Mouse (Mus musculus) hindbrain, postnatal 0 days (tissue): ENCODE results near the gene Cnst. TPM values are rescaled to one million over a fixed set of nuclear protein-coding genes. Genes with fewer than 3 reads are reported as not detected.

Experiments
- ATAC-seq: fragments of 200-750 bp; cut with Nextera tagmentation; 2 replicates; pipeline ENCODE4 v1.8.0; 2017; ENCODE audit warnings: mild to moderate bottlenecking, moderate TSS enrichment, moderate library complexity
- DNase-seq: peaks from one replicate; pipeline ENCODE4 v3.0.0-alpha.2; 2015; ENCODE audit warnings: low spot score
- H3K27ac ChIP-seq: fragments of 300-500 bp; sonication (generic); 2 replicates; pipeline ENCODE4 v1.5.1; 2014; ENCODE audit warnings: mild to moderate bottlenecking
- H3K27me3 ChIP-seq: fragments of 300-500 bp; sonication (generic); 2 replicates; pipeline ENCODE4 v1.6.1; 2014; ENCODE audit warnings: low read length, mixed read lengths; ENCODE audit not compliant: insufficient read depth
- H3K36me3 ChIP-seq: fragments of 300-500 bp; sonication (generic); 2 replicates; pipeline ENCODE4 v1.6.1; 2014; ENCODE audit warnings: low read length, mixed read lengths; ENCODE audit not compliant: insufficient read depth
- H3K4me1 ChIP-seq: fragments of 300-500 bp; sonication (generic); 2 replicates; pipeline ENCODE4 v1.6.1; 2014; ENCODE audit warnings: antibody characterized with exemption, low read length, mixed read lengths; ENCODE audit not compliant: insufficient read depth
- H3K4me2 ChIP-seq: fragments of 300-500 bp; sonication (generic); 2 replicates; pipeline ENCODE4 v1.6.1; 2014; ENCODE audit warnings: low read depth, mild to moderate bottlenecking, low read length, moderate library complexity, mixed read lengths
- H3K4me3 ChIP-seq: fragments of 300-500 bp; sonication (generic); 2 replicates; pipeline ENCODE4 v1.5.1; 2014; ENCODE audit warnings: low read length
- H3K9ac ChIP-seq: fragments of 300-500 bp; sonication (generic); replicated peaks from 2 replicates; pipeline ENCODE4 v1.6.1; 2014; ENCODE audit warnings: mild to moderate bottlenecking, low read length, moderate library complexity, mixed read lengths
- H3K9me3 ChIP-seq: fragments of 300-500 bp; sonication (generic); 2 replicates; pipeline ENCODE4 v1.6.1; 2016; ENCODE audit warnings: low read length, mixed read lengths
- CTCF ChIP-seq: IDR thresholded peaks from 2 replicates; pipeline ENCODE4 v1.5.1; 2016; ENCODE audit warnings: antibody characterized with exemption, control low read depth, low read depth
- WGBS: fragments of 180-500 bp; shearing (Covaris S2); extraction: QIAGEN DNeasy Blood & Tissue Kit; methylation state at CpG from one replicate; pipeline ENCODE4 v1.1.7; 2014; 5-methylcytosine and 5-hydroxymethylcytosine counted together
- polyA plus RNA-seq: library from polyadenylated mRNA; unstranded; fragments of >200 nt; fragmentation: Nextera tagmentation; extraction: Ambion mirVana; gene quantifications from 2 replicates; pipeline ENCODE4 v1.2.1, GENCODE M21; 2015
- total RNA-seq: library from RNA; depleted of rRNA; stranded (reverse); fragments of >200 nt; gene quantifications from 2 replicates; pipeline ENCODE4 v1.2.3, GENCODE M21; 2014

The Cnst gene
- total and polyA plus RNA-seq, 2 experiments from 2014 or later, result 16.3 to 30.2 TPM

GRCm38 (mm10) chr1:179546551-179546917 lies 364 bp downstream of the Cnst start:
- peaks cover 18% of the 10 kb centered on the region for H3K4me1 ChIP-seq
- WGBS, result under 1% methylated on average over 36 of the region's 44 CpGs
- ATAC-seq, result peak; percentile 77
- peak overlapping the region; percentile 92 for H3K27ac ChIP-seq
- no peaks in the 10 kb centered on the region for H3K36me3 ChIP-seq
- H3K4me3 ChIP-seq, result peak overlapping the region; percentile 85
- no peaks in the 10 kb centered on the region for H3K9me3 ChIP-seq
- DNase-seq, result peak; percentile 75
- H3K4me2 ChIP-seq, result peak overlapping the region; percentile 63
- TF ChIP-seq CTCF, result no peak; the same call in 1 of the 2 replicates
- H3K27me3 ChIP-seq, result no peaks in the 10 kb centered on the region
- H3K9ac ChIP-seq, result peak overlapping the region; percentile 75

- H3K4me3 ChIP-seq, result peak overlapping the region; percentile 85
- H3K36me3 ChIP-seq, result no peaks in the 10 kb centered on the region
- H3K9me3 ChIP-seq, result no peaks in the 10 kb centered on the region
- peak overlapping the region; percentile 75 for H3K9ac ChIP-seq
- DNase-seq (peak; percentile 22), ATAC-seq (no peak)
- H3K4me2 ChIP-seq, result peak overlapping the region; percentile 63
- H3K4me1 ChIP-seq, result peaks cover 18% of the 10 kb centered on the region
- WGBS, result 8% methylated on average over 5 of the region's 5 CpGs
- H3K27me3 ChIP-seq, result no peaks in the 10 kb centered on the region
- H3K27ac ChIP-seq, result peak overlapping the region; percentile 92; the same call in 1 of the 2 replicates
- no peak for TF ChIP-seq CTCF
These were observed 1.0 kb downstream of the Cnst start for GRCm38 (mm10) chr1:179547176-179547575.

- ATAC-seq, result no peak
These were observed 2.0 kb downstream of the Cnst start for GRCm38 (mm10) chr1:179548220-179548619.

GRCm38 (mm10) chr1:179548996-179549752 lies 3.0 kb downstream of the Cnst start:
- H3K9me3 ChIP-seq, result no peaks in the 10 kb centered on the region
- no peak for TF ChIP-seq CTCF
- 90% methylated on average over 5 of the region's 5 CpGs for WGBS
- no peaks in the 10 kb centered on the region for H3K27me3 ChIP-seq
- no peak for ATAC-seq
- H3K36me3 ChIP-seq, result no peaks in the 10 kb centered on the region
- DNase-seq, result no peak
- no peak overlapping the region for H3K27ac ChIP-seq
- peaks cover 18% of the 10 kb centered on the region for H3K4me1 ChIP-seq
- no peak overlapping the region for H3K4me3 ChIP-seq
- H3K4me2 ChIP-seq, result no peak overlapping the region
- no peak overlapping the region for H3K9ac ChIP-seq

More at GRCm38 (mm10) chr1:179548220-179548619, 2.0 kb downstream of the Cnst start:
- no peaks in the 10 kb centered on the region for H3K27me3 ChIP-seq
- no peak overlapping the region for H3K27ac ChIP-seq
- H3K9me3 ChIP-seq, result no peaks in the 10 kb centered on the region
- H3K4me3 ChIP-seq, result 0 out of 2 replicates have a peak overlapping the region, but pooled peaks have one; percentile 1
- no peak overlapping the region for H3K9ac ChIP-seq
- no peaks in the 10 kb centered on the region for H3K36me3 ChIP-seq
- H3K4me2 ChIP-seq, result peak overlapping the region; percentile 63; the same call in 1 of the 2 replicates
- no peak for DNase-seq
- WGBS, result 63% methylated on average over 11 of the region's 11 CpGs
- no peak for TF ChIP-seq CTCF
- peaks cover 18% of the 10 kb centered on the region for H3K4me1 ChIP-seq

- 95% methylated on average over 3 of the region's 3 CpGs for WGBS
- H3K36me3 ChIP-seq, result no peaks in the 10 kb centered on the region
- H3K27ac ChIP-seq, result no peak overlapping the region
- H3K4me1 ChIP-seq, result peaks cover 12% of the 10 kb centered on the region
- no peak overlapping the region for H3K9ac ChIP-seq
- DNase-seq, result no peak
- H3K4me2 ChIP-seq, result no peak overlapping the region
- TF ChIP-seq CTCF, result no peak
- no peak overlapping the region for H3K4me3 ChIP-seq
- ATAC-seq, result no peak
- H3K9me3 ChIP-seq, result no peaks in the 10 kb centered on the region
- H3K27me3 ChIP-seq, result no peaks in the 10 kb centered on the region
These were observed 5.2 kb downstream of the Cnst start for GRCm38 (mm10) chr1:179551336-179551735.

- peaks cover 12% of the 10 kb centered on the region for H3K4me1 ChIP-seq
- ATAC-seq (no peak), DNase-seq (no peak)
- no peak overlapping the region for H3K27ac ChIP-seq
- no peaks in the 10 kb centered on the region for H3K36me3 ChIP-seq
- H3K9ac ChIP-seq, result no peak overlapping the region
- H3K9me3 ChIP-seq, result no peaks in the 10 kb centered on the region
- 83% methylated on average over 4 of the region's 4 CpGs for WGBS
- H3K27me3 ChIP-seq, result no peaks in the 10 kb centered on the region
- no peak for TF ChIP-seq CTCF
- H3K4me2 ChIP-seq, result no peak overlapping the region
- H3K4me3 ChIP-seq, result no peak overlapping the region
These were observed 5.8 kb downstream of the Cnst start for GRCm38 (mm10) chr1:179551921-179552320.

- peaks cover 7% of the 10 kb centered on the region for H3K4me1 ChIP-seq
- no peaks in the 10 kb centered on the region for H3K27me3 ChIP-seq
- TF ChIP-seq CTCF, result no peak
- no peaks in the 10 kb centered on the region for H3K36me3 ChIP-seq
- no peaks in the 10 kb centered on the region for H3K9me3 ChIP-seq
- H3K27ac ChIP-seq, result no peak overlapping the region
- H3K4me3 ChIP-seq, result no peak overlapping the region
- 40% methylated on average over 7 of the region's 7 CpGs for WGBS
- no peak overlapping the region for H3K9ac ChIP-seq
- no peak overlapping the region for H3K4me2 ChIP-seq
- no peak for ATAC-seq
- DNase-seq, result no peak
These were observed 6.6 kb downstream of the Cnst start for GRCm38 (mm10) chr1:179552751-179553150.
